Mouse (Mus musculus) intestine, embryonic 16.5 days (tissue): ENCODE data around the gene Inha. TPM values are rescaled to one million over a fixed set of nuclear protein-coding genes. Genes with fewer than 3 reads are reported as not detected.

Source experiments
- ATAC-seq: fragments of 200-750 bp; cut with Nextera tagmentation; 2 replicates; pipeline ENCODE4 v1.8.0; 2017; ENCODE audit warnings: moderate TSS enrichment, moderate library complexity
- H3K27ac ChIP-seq: fragments of 300-500 bp; sonication (generic); 2 replicates; pipeline ENCODE4 v1.5.1; 2014; ENCODE audit warnings: mild to moderate bottlenecking, low read length
- H3K27me3 ChIP-seq: fragments of 300-500 bp; sonication (generic); replicated peaks from 2 replicates; pipeline ENCODE4 v1.6.1; 2014; ENCODE audit warnings: low read length, control low read depth, mixed read lengths; ENCODE audit not compliant: control insufficient read depth, insufficient read depth
- H3K36me3 ChIP-seq: fragments of 300-500 bp; sonication (generic); 2 replicates; pipeline ENCODE4 v1.6.1; 2014; ENCODE audit warnings: low read length, control low read depth; ENCODE audit not compliant: control insufficient read depth, insufficient read depth
- H3K4me1 ChIP-seq: fragments of 300-500 bp; sonication (generic); 2 replicates; pipeline ENCODE4 v1.6.1; 2014; ENCODE audit warnings: low read length, control low read depth, mixed read lengths; ENCODE audit not compliant: control insufficient read depth, insufficient read depth
- H3K4me2 ChIP-seq: fragments of 300-500 bp; sonication (generic); 2 replicates; pipeline ENCODE4 v1.6.1; 2014; ENCODE audit warnings: low read depth, low read length, control low read depth
- H3K4me3 ChIP-seq: fragments of 300-500 bp; sonication (generic); 2 replicates; pipeline ENCODE4 v1.5.1; 2014; ENCODE audit warnings: mild to moderate bottlenecking, low read length
- H3K9ac ChIP-seq: fragments of 300-500 bp; sonication (generic); 2 replicates; pipeline ENCODE4 v1.6.1; 2014; ENCODE audit warnings: low read depth, low read length
- H3K9me3 ChIP-seq: fragments of 300-500 bp; sonication (generic); 2 replicates; pipeline ENCODE4 v1.6.1; 2016; ENCODE audit warnings: low read length, control low read depth; ENCODE audit not compliant: control insufficient read depth
- WGBS: fragments of 180-500 bp; shearing (Covaris S2); extraction: QIAGEN DNeasy Blood & Tissue Kit; methylation state at CpG from one replicate; pipeline ENCODE4 v1.1.7; 2014; 5-methylcytosine and 5-hydroxymethylcytosine counted together
- polyA plus RNA-seq: library from polyadenylated mRNA; unstranded; fragments of >200 nt; fragmentation: Nextera tagmentation; extraction: Ambion mirVana; gene quantifications from 2 replicates; pipeline ENCODE4 v1.2.1, GENCODE M21; 2015

Gene Inha
- polyA plus RNA-seq, 1 experiment from 2014 or later: 7.3 TPM

DNA sequence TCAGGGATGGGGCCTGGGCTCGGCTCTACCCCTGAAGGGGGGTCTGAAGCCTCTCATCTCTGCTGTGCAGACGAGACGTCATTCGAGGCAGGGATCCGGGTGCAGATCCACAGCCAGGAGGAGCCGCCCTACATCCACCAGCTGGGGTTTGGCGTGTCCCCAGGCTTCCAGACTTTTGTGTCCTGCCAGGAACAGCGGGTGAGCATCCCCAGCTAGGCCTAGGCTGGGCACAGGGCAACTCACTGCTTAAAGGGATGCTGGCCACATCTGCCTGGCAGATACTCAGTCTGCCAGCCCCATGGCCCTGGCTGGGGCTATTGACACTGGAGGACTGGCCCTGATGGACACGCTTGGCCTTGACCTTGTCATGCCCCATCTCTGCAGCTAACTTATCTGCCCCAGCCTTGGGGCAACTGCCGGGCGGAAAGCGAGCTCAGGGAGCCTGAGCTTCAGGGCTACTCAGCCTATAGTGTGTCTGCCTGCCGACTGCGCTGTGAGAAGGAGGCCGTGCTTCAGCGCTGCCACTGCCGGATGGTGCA lies 37.5 kb upstream of the Inha start:
- no peak for ATAC-seq
- H3K9me3 ChIP-seq: no peaks in the 10 kb centered on the region
- H3K4me3 ChIP-seq: no peak overlapping the region
- H3K4me2 ChIP-seq: no peak overlapping the region
- peaks cover 4% of the 10 kb centered on the region for H3K4me1 ChIP-seq
- peaks cover 8% of the 10 kb centered on the region for H3K36me3 ChIP-seq
- no peak overlapping the region for H3K9ac ChIP-seq
- 75% methylated on average over 17 of the region's 17 CpGs for WGBS
- H3K27ac ChIP-seq: no peak overlapping the region
- H3K27me3 ChIP-seq: no peaks in the 10 kb centered on the region

DNA sequence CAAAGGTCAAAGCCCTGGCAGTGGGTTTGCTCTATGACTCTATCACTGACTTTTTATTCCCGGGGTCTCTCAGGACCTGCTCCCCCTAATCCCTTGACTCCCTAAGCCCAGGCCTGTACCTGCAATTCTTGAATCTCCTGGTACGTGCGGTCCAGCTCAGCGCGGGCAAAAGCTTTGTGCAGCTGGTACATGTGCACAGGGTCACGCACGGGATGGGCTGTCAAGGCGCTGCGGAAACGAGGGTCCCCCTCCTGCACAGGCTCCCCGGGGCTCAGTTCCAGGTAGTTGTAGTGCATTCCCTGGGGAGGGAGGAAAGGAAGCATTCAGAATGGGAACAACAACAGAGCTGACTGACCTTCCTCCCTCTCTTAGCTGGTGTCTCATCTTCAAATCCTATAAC lies 30.4 kb upstream of the Inha start:
- H3K4me1 ChIP-seq: peaks cover 22% of the 10 kb centered on the region
- no peak overlapping the region for H3K27ac ChIP-seq
- no peak overlapping the region for H3K9ac ChIP-seq
- 92% methylated on average over 11 of the region's 11 CpGs for WGBS
- H3K4me3 ChIP-seq: no peak overlapping the region
- 0 out of 2 replicates have a peak, but pooled peaks cover 5% of the 10 kb centered on the region for H3K27me3 ChIP-seq
- no peaks in the 10 kb centered on the region for H3K9me3 ChIP-seq
- ATAC-seq: no peak
- no peak overlapping the region for H3K4me2 ChIP-seq
- H3K36me3 ChIP-seq: peaks cover 23% of the 10 kb centered on the region

DNA sequence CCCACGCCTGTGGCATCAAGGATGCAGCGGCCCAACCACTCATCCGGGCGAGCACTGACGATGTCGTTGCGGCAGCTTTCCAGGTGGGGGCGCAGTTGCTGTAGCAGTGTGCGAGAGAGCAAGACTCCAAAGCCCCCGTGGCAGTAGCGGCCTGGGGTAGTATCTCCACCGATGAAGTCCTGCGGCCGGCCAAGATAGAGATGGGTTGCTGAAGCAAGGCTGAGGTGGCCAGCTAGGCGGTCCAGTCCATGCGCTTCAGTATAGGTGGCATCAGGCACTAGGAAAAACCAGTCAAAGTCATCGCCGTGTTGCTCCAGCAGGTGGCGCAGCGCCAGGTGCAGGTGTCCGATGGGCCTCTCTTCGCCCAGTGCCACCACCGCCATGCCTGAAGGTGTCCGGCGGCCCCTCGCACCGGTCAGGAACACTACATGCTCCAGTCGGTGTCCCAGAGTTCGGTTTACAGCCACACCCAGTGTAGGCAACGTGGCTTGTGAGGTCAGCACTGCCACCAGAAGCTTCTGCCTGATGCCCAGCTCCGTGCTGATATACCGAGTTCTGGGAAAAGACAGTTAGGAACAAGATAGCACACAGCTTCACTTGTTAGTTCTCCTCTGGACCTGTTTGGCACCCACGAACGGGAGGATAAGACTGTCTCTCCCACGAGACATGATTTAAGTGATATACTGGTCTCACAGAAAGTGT lies 29.5 kb upstream of the Inha start:
- Histone ChIP-seq H3K27me3 (peaks cover 7% of the 10 kb centered on the region), H3K27ac (no peak overlapping the region), H3K9ac (no peak overlapping the region), H3K4me2 (peak overlapping the region; percentile 79), H3K4me1 (peaks cover 22% of the 10 kb centered on the region), H3K36me3 (peaks cover 23% of the 10 kb centered on the region), H3K9me3 (no peaks in the 10 kb centered on the region), H3K4me3 (peak overlapping the region; percentile 21)
- 15% methylated on average over 35 of the region's 35 CpGs for WGBS
- ATAC-seq: no peak

DNA sequence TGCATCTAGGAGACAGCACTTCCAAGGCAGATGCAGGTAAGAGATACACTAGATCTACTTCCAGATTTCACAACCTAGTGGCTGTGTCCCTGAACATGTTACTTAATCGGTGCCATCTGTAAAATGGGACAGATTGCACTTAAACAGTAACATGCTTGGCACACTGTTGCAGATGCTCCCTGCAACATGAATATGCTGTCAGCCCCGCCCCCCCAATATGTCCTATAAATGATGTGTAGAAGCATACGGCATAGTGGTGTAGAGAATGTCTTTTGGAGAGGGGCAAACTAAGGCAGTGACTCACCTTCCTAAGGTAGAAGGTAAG lies 28.9 kb upstream of the Inha start:
- peaks cover 23% of the 10 kb centered on the region for H3K36me3 ChIP-seq
- peak overlapping the region; percentile 85 for H3K4me3 ChIP-seq
- H3K9me3 ChIP-seq: no peaks in the 10 kb centered on the region
- H3K4me2 ChIP-seq: peak overlapping the region; percentile 79
- H3K27ac ChIP-seq: no peak overlapping the region
- no peak for ATAC-seq
- 50% methylated on average over 3 of the region's 3 CpGs for WGBS
- peaks cover 12% of the 10 kb centered on the region for H3K27me3 ChIP-seq
- 0 out of 2 replicates have a peak overlapping the region, but pooled peaks have one; percentile 83 for H3K9ac ChIP-seq
- peaks cover 22% of the 10 kb centered on the region for H3K4me1 ChIP-seq

DNA sequence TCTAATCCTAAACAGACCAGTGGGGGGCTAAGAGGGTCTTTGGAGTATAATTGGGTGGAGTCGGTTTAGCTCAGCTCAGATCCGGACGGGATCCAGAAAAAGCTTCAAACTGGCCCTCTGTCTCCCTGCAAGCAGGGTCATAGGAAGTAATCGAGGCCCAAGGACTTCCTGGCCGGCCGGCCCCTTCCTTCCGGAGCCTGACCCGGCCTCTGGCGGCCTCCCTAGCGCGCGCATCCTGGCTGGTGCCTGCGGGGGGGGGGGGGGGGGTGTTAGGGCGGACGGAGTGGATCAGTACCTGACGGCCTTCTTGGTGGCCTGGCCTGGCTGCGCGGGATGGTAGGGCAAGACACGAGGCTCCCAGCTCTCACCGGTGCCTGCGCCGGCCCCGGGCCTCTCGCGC lies 28.4 kb upstream of the Inha start:
- H3K27ac ChIP-seq: peak overlapping the region; percentile 83
- H3K36me3 ChIP-seq: peaks cover 23% of the 10 kb centered on the region
- H3K9me3 ChIP-seq: no peaks in the 10 kb centered on the region
- H3K9ac ChIP-seq: peak overlapping the region; percentile 83
- no peak; the same call in 1 of the 2 replicates for ATAC-seq
- WGBS: under 1% methylated on average over 22 of the region's 25 CpGs
- H3K4me1 ChIP-seq: peaks cover 22% of the 10 kb centered on the region
- peak overlapping the region; percentile 85 for H3K4me3 ChIP-seq
- peak overlapping the region; percentile 79 for H3K4me2 ChIP-seq
- peaks cover 18% of the 10 kb centered on the region for H3K27me3 ChIP-seq

DNA sequence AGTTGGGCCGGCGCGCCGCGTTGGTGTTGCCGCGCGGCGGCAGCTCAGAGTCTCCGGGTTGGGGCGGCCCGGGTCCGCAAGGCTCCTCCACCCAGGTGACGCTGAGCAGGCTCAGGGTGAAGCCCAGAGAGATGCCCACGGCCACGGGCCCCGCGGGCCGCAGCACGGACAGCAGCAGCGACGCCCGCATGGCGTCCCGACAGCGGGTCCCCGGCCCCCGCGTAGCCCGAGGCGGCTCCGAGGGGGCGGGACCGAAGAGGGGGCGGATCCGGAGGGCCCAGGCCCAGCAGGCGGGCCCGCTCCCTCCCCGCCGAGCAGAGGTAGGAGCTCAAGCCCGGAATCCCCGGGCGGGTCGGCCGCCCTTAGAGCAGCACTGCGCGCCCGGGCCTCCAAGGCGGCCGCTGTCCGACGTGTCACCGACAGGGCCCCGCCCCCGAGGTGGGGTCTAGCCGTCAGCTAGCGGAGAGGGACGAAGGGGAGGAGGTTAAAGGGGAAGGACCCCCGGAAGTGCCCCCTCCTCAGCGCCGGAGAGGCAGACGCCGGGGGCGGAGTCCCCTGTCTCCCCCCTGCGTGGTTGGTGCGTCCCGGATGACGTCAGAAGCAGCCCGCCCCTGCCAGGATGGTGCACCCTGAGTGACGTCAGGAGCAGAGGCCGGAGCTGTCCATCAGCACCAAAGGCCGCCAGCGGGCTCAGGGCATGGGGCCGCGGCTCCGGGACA lies 27.8 kb upstream of the Inha start, which contains the start of the genes Chpf and Tmem198:
Gene Chpf (minus strand): TSS at position 392 of the 719 bp plus-strand sequence.
Gene Tmem198 (plus strand): TSS at position 617 of the 719 bp plus-strand sequence.
- Histone ChIP-seq H3K9ac (peak within 1 kb of the TSS; percentile 83), H3K4me2 (peak within 1 kb of the TSS; percentile 79)
- WGBS: under 1% methylated on average over 70 of the region's 76 CpGs

DNA sequence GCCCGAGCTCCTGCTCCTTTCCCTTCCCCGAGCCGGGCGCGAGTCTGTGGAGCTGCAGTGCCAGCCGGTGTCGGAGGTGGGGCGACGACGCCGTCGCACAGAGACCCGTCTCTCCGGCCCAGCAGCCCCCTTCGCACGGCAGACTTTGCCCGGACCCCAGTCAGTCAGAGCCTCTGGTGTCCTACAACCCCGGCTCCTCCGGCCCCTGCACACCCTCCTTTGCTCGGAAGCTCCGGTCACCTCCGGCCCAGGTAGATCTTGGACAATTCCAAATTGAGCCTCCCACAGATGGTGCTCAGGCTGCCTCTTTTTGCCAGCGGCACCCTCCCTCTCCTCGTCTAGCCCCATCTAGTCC lies 27.3 kb upstream of the Inha start:
- Histone ChIP-seq H3K9ac (peak overlapping the region; percentile 53), H3K36me3 (peaks cover 13% of the 10 kb centered on the region), H3K4me1 (peaks cover 22% of the 10 kb centered on the region), H3K27me3 (peaks cover 21% of the 10 kb centered on the region), H3K4me2 (peak overlapping the region; percentile 79), H3K27ac (no peak overlapping the region), H3K9me3 (no peaks in the 10 kb centered on the region), H3K4me3 (peak overlapping the region; percentile 85)
- no peak; the same call in 1 of the 2 replicates for ATAC-seq
- WGBS: 1% methylated on average over 23 of the region's 24 CpGs

More for the DNA sequence above, 27.8 kb upstream of the Inha start, which contains the start of the genes Chpf and Tmem198:
- peaks cover 19% of the 10 kb centered on the region for H3K27me3 ChIP-seq
- peak within 1 kb of the TSS; percentile 83 for H3K27ac ChIP-seq
- peak; percentile 96 for ATAC-seq
- no peaks in the 10 kb centered on the region for H3K9me3 ChIP-seq
- H3K4me3 ChIP-seq: peak within 1 kb of the TSS; percentile 85
- peaks cover 18% of the 10 kb centered on the region for H3K36me3 ChIP-seq
- peaks cover 22% of the 10 kb centered on the region for H3K4me1 ChIP-seq

DNA sequence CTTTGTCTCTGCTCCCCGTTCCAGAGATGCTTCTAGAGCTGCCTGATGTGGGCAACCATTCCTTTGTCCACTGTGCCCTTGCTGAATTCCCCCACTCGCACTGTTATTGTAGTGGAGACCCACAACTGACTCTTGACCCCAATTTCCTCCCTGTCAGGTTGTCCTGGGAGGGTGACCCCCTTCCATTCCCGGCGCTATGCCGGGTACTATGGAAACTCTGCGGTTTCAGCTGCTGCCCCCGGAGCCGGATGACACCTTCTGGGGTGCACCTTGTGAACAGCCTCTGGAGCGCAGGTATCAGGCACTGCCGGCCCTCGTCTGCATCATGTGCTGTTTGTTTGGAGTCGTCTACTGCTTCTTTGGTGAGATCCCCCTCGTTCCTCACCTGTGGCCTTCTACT lies 26.8 kb upstream of the Inha start:
- 16% methylated on average over 13 of the region's 13 CpGs for WGBS
- H3K27me3 ChIP-seq: peaks cover 24% of the 10 kb centered on the region

DNA sequence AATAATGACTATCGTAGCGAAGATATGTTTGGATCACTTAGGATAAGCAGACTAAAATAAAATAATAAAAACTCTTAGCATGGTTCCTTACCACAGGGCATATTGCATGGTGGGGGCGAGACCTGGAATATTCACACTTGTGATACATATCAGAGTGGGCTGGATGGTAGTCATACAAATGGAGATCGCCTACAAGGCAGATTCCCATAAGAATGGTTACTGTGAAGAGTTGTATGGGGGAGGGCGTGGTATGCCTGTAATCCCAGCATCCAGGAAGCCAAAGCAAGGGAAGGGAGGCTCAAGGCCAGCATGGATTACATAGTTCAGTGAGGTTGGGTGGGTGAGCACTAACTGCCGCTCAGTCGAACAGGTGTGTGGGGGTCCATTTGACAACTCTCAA lies 26.1 kb upstream of the Inha start:
- no peak overlapping the region for H3K4me3 ChIP-seq
- peaks cover 2% of the 10 kb centered on the region; the same call in 1 of the 2 replicates for H3K36me3 ChIP-seq
- no peak overlapping the region for H3K9ac ChIP-seq
- no peak overlapping the region for H3K27ac ChIP-seq
- peaks cover 31% of the 10 kb centered on the region for H3K27me3 ChIP-seq
- H3K4me1 ChIP-seq: peaks cover 22% of the 10 kb centered on the region
- ATAC-seq: no peak
- H3K4me2 ChIP-seq: no peak overlapping the region
- 85% methylated on average over 7 of the region's 7 CpGs for WGBS
- no peaks in the 10 kb centered on the region for H3K9me3 ChIP-seq

More for the DNA sequence above, 26.8 kb upstream of the Inha start:
- Histone ChIP-seq H3K4me3 (peak overlapping the region; percentile 85), H3K27ac (no peak overlapping the region), H3K9me3 (no peaks in the 10 kb centered on the region), H3K4me2 (peak overlapping the region; percentile 79), H3K36me3 (peaks cover 8% of the 10 kb centered on the region), H3K9ac (peak overlapping the region; percentile 53; the same call in 1 of the 2 replicates), H3K4me1 (peaks cover 22% of the 10 kb centered on the region)
- ATAC-seq: no peak
